Mouse (Mus musculus): ENCODE results near the gene Aph1b.
"Not testable (repeated sequence)": the region's sequence is repeated elsewhere in the genome, so short reads cannot be mapped to it uniquely, and the experiment has no call there.

The Aph1b gene

DNA sequence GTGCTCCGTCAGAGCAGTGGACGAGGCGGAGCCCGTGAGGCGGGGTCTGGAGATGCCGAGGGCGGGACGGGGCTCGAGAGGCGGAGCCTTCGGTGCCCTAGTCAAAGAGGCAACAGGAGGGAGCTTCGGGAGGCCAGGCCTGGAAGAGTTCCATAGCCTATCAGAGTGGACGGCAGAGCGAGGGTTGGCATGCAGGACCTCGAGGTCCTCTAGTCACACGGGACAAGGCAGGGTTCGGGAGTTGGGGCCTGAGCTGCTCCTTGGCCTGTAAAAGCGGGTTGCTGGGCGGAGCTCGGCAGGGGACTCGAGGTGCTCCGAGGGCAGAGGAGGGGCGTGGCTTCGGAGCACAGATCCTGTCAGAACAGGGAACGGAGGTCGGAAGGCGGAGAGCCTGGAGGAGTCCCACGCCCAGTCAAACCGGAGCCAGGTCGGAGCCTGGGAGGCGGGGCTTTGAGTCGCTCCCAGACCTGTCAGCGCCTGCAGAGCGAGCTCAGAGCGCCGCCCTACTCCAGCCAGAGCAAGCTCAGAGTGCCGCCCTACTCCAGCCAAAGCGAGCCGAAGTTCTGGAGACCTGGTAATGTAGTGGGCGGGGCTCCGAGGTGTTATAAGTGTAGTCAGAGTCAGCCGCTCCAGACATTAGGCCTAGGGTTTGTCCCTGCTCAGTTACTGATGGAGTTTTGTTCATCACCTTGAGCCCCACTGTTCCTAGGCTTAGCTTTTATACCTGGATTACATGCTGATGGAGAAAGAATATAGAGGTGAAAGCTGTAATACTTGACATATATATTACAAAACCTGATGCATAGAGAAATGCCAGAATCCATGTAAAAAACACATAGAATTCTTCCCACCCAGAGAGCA, at the start of gene Aph1b:
Gene Aph1b (minus strand): TSS at position 27 of the 861 bp plus-strand sequence.
- peak; percentile 99 for DNase-seq (ENCODE audit: inconsistent age in 2 of 2, low spot score in 1 of 2)

DNA sequence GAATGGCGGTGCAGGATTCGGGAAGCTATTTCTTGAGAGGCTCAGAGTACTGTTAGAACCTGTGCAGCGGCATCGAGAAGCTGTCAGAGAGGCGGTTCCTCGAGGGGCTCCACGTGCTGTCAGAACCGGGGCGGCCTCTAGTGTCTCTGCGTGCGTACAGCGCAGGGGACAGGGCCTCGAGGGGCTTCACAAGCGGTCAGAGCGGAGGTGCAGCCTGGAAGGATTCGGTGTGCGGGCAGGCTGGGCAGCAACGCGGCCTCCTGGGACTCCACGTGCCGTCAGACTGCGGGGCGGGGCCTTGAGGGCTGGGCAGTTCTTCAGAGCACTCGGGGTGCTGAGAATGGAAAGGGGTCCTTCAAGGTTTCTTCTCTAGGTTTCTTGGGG, 39.8 kb upstream of the Aph1b start:
- no peak for DNase-seq (ENCODE audit: inconsistent age in 2 of 2, low spot score in 1 of 2)

DNA sequence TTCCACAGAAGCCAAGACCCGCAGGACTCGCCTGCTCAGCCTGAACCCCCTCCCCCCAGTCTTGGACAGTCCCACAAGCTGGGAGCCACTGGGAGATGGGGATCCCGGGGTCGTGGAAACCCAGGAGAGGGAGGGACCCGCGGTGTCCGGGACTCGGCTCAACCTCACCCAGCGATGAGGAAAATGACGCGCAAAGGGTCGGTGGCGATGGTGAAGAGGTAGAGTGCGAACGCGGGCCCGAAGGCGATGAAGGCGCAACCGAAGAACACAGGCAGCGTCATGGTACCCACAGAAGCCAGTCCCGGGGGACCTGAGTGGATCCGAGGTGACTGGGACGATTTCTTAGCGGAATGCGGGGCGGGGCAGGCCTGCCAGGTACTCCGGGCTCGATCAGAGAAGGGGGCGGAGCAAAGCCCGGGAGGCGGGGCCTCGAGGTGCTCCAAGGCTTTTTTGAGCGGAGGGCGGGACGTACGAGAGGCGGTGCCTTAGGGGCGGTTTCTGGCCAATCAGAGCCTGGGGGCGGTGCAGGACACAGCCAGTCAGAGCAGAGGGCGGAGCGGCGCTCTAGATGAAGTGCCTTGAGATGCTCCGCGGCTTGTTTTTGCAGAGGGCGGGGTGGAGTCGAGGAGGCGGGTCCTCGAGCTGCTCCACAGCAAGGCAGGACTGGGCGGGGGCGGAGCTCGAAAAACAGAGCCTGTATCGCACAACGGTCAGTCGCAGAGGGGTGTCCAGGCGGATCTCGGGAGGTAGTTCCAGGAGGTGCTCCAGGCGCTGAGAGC, 39.2 kb upstream of the Aph1b start, which contains the start of gene Aph1c:
Gene Aph1c (minus strand): TSS at position 409 of the 779 bp plus-strand sequence.
- DNase-seq (ENCODE audit: inconsistent age in 2 of 2, low spot score in 1 of 2): peak; percentile 99

DNA sequence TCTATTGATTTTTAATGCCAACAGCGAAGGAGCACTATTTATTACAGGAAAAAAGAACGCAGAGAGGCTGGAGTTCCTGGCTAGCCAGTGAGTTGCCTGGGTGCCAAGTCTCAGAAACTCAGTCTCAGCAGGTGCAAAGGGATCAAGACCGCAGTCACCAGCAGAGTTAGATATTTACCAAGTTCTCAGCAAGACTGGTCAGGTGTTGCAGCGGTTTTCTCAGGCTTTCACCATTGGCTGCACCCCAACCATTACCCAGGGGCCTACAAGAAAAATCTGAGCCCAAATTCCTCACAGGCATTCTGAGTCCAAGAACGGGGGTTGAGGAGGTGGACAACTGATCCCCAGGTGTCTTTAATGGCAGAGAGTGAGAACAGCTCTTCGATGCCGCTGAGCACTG, 38.6 kb upstream of the Aph1b start:
- peak in 1 of 2 experiments; percentile 27 for DNase-seq (ENCODE audit: inconsistent age in 2 of 2, low spot score in 1 of 2)

DNA sequence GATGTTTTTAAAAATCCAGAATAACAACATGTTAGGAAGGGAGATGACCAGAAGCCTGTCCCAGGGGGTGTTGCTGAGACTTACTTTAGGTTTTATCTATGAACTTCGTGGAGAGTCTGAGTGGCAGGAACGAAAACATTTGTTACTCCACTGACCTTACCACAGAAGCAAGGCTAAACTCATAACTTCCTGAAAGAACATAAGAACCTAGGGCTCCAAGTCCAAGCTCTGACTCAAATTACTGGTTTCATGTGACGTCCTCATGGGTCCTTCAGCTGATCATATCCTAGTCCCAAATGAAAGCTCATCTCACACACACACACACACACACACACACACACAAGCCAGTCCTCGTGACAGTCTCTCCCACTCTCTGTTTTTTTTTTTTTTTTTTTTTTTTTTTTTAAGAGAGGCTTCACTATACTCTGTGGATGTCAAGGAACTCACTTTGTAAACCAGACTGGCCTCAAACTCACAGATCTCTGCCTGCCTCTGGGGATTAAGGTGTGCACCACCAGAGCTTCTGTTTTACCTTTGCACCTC, 37.1 kb upstream of the Aph1b start:
- DNase-seq (ENCODE audit: inconsistent age in 2 of 2, low spot score in 1 of 2): peak; percentile 27 to 71

DNA sequence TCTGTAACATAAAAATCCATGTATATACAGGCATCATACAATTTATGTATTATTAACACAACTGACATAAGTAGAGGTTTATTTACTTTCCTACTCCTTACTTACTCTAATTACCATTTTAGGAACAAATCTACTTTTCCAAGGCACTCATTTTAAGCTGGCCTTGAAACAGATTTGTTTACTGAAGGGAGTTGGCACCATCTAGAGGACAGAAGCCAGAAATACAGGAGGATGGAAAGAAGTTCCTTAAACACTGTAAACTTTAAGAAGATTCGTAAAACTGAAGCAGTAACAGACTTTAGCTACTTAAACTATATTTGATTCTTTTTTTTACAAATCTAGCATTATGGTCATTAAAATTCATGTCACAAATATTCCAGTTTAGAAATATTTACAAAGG, 30.7 kb upstream of the Aph1b start:
- DNase-seq (ENCODE audit: inconsistent age in 2 of 2, low spot score in 1 of 2): peak in 1 of 2 experiments; percentile 70

DNA sequence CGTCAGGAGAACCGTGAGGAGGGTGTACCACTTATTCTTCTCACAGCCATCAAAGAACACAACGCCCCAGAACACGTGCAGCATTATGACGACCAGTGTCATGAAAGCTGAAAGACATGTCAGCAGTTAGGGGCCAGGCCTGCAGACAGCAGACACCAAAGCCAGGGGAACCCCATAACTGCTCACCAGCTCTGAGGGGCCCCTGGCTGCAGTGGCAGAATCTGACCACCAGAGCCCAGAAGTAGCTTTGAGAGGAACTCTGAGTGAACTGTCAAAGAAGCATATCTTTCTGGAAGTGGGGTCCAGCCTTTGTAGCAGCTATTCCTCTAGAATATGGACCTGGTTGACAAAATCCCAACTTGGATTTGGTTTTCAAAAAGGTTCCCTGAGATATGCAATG, 27.0 kb upstream of the Aph1b start:
- DNase-seq (ENCODE audit: inconsistent age in 2 of 2, low spot score in 1 of 2): not testable (repeated sequence)

DNA sequence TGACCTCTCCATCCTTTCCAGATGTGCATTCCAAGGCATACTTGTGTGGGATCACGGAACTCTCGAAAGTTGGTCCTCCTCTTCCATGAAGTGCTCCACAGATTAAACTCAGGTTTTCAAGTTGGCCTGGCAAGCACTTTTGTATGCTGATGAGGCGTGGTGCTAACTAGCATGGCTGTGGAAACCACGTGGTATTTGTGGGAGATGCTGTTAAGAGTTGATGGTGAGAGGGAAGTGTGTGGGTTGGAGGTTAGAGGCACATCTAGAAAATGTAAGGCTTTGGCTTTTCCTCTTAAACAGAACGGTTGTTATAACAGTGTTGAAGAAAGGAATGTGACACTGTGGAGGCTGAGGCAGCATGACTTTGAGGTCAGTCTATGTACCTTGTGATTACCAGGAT, 25.7 kb upstream of the Aph1b start:
- DNase-seq (ENCODE audit: inconsistent age in 2 of 2, low spot score in 1 of 2): no peak

DNA sequence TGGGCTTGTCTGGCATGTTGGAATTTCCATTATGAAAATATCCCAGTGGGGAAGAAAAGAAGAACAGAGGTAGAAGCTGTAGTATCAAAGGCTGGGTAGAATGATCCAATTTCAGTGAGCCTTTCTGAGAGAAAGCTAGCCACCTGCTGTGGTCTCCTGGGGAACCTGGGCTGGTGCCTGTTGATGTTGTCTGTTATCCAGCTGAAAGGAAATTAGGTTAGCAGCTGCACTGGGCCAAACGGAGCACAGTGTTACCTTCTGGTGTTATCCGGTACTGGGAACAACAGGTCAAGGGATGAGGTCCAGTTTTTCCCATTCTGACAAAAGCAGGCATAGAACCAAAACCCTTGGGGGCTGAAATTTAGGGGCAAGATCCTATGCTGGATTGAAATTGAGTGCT, 18.1 kb upstream of the Aph1b start:
- no peak for DNase-seq (ENCODE audit: inconsistent age in 2 of 2, low spot score in 1 of 2)

DNA sequence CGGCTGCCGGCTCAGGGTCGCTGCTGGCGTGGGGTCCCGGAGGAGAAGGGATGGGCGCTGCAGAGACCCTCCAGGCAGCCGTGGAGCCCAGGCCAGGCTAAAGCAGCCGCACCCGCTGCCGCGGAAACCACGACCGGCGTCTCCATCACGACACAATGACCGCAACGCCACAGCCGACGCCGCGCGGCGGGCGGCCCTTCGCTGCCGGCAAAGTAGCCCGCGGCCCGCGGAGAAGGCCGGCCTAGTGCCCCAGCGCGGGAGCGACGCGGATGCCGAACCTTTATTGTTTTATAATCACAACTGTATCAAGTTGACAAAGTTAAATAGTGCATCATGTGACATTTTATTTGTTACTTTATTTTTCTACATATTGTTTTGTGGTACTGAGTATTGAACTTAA, 10.7 kb upstream of the Aph1b start:
- not testable (repeated sequence) for DNase-seq (ENCODE audit: inconsistent age in 2 of 2, low spot score in 1 of 2)

DNA sequence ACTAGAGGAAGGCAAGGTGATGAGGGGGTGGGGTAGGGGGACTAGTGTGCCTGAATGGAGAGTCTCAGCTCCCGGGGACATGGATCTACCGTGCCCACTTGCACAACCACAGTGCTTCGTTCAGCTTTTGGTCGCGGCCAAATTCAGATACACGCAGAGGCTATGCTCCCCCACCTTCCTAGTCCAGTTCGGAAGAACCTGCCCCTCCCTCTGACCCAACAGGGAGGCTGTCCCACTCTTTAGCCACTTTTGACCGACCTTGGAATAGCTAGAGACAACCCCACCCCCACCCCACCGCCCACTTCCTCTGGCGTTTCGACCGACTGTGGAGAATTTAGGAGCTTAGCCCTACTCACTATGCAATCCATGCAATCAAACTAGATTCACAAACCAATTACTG, 6.7 kb upstream of the Aph1b start:
- DNase-seq (ENCODE audit: inconsistent age in 2 of 2, low spot score in 1 of 2): no peak

DNA sequence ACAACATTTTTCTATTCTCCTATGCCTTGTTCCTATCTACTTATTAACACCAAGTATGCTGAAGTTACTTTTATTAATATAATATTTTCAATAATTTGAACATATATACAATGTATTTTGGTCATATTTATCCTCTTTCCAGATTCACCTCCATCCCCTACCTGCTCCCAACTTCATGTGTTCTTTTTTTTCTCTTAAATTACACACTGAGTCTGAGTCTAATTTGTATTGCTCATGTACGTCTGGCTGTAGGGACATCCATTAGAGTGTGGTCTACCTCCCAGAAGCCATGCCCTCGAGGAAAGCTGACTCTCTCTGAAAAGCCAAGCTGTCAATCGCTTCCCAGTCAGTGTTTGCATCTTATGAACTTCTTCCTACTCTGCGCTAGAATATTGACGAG, 1.4 kb upstream of the Aph1b start, which contains the start of gene Gm10647:
Gene Gm10647 (plus strand): TSS at position 301 of the 400 bp plus-strand sequence.
- no peak for DNase-seq (ENCODE audit: inconsistent age in 2 of 2, low spot score in 1 of 2)

DNA sequence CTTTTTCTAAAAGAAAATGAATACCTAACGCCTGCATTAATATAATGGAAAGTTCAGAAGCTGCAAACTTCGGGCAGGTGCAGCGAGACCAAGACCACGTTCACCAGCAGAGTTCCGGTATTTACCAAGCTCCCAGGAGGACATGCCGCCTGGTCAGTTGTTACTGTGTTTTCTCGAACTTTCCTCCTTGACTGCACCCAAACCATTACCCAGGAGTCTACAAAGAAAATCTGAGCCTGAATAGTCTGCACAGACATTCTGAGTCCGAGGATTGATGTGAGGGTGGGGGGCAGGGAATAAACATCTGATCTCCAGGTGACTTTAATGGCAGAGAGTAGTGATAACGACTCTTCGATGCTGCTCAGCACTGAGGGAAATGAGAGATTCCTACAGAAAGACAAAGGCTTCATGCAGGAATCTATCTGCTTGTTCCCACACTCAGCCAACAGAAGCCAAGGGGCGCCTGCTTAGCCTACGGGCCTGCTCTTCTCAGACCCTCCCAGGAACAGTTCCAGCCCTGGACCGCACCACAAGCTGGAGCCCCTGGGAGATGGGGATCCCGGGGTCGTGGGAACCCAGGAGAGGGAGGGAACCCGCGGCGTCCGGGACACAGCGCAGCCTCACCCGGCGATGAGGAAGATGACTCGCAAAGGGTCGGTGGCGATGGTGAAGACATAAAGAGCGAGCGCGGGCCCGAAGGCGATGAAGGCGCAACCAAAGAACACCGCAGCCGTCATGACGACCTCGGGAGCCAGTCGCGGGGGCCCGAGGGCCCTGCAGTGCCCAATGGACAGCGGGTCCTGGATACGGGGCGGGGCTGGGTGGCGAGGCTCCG, 444 bp downstream of the Aph1b start:
- peak in 1 of 2 experiments; percentile 54 for DNase-seq (ENCODE audit: inconsistent age in 2 of 2, low spot score in 1 of 2)

DNA sequence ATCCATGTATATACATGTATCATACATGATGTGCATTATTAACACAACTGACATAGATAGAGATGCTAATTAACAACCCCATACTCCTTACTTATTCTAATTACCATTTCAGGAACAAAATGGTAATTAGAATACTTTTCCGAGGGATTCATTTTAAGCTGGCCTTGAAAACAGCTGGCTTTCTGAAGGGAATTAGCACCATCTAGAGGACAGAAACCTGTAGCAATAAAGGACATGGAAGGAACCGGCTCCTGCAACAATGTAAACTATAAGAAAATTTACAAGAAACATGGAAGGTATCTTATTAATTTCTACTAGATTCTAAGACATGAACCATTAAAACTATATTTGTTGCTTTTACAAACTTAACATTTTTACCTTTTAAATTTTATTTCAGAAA, 7.5 kb downstream of the Aph1b start:
- DNase-seq (ENCODE audit: inconsistent age in 2 of 2, low spot score in 1 of 2): peak in 1 of 2 experiments; percentile 72

DNA sequence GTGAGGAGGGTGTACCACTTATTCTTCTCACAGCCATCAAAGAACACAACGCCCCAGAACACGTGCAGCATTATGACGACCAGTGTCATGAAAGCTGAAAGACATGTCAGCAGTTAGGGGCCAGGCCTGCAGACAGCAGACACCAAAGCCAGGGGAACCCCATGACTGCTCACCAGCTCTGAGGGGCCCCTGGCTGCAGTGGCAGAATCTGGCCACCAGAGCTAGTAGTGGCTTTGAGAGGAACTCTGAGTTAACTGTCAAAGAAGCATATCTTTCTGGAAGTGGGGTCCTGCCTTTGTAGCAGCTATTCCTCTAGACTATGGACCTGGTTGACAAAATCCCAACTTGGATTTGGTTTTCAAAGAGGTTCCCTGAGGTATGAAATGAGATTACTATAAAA, 10.7 kb downstream of the Aph1b start:
- DNase-seq (ENCODE audit: inconsistent age in 2 of 2, low spot score in 1 of 2): not testable (repeated sequence)

DNA sequence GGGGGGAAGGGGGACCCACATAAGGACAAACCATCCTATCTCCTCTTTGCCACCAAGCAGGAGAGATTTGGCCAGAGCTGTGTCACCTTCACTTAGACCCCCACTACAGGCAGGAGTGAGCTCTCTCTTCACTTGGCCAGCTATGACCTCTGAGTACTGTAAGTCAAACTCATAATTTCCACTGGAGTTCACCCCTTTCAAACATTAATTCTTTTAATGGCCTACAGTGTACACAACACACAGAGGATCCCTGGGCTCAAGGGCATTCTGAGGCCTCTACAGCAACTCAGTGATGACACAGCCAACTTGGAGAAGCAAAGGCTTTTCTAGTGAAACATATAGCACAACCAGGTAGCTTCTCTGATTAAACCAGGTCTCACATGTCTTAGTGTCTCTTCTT, 24.6 kb downstream of the Aph1b start:
- DNase-seq (ENCODE audit: inconsistent age in 2 of 2, low spot score in 1 of 2): no peak

DNA sequence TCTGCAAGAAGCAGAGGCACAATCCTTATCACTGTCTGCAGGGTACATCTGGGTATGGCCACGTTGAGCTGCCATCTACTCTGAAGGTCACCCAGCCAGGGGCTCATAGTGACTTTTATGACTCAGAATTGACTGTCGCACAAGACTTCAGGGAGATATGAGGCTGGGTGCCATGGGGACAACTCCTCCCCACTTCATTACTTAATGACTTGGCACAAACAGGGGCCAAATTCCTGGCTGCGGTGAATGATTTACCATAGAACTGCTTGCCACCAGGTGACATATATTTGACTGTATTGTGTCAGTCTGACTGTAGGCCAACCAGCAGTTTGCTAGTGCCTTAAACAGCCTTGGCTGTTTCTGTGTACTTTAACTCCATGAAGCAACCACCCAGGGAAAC, 26.0 kb downstream of the Aph1b start:
- peak; percentile 78 to 83 for DNase-seq (ENCODE audit: inconsistent age in 2 of 2, low spot score in 1 of 2)

DNA sequence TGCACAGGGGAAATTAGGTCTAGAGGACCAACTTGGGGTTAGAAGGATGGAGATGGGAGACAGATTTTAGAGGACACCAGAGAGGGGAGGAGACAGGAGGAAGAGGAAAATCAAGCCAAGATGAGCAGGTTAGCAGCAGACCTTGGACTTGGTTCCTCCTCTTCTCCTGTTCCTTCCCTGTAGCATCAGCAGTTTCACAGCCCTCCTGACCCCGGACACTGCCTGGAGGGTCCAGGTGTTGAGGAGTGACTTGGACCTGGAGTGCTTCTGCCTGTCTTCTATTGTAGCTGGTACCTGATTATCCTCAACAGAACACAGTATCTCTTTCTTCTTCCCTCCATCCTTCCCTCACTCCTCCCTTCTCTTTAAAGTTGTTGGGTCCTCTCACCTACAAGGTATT, 26.6 kb downstream of the Aph1b start:
- DNase-seq (ENCODE audit: inconsistent age in 2 of 2, low spot score in 1 of 2): no peak

DNA sequence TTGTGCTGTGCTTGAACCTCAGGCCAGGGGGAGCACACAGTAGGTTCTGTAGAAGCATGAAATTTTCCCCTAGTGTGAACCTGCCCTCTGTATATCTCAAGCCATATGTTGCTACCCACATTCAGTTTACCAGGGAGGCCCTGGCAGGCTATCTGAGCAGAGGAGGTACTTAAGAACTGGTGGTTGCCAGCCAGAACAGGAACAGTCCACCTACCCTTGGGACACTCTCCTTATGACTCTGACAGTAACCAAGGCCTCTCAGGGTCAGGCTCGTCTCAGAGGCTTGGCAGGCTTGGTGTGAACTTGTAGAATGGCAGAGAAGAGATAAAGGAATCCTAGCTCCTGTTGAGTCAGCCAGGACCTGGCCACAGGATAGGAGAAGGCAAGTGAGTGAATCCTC, 34.3 kb downstream of the Aph1b start:
- DNase-seq (ENCODE audit: inconsistent age in 2 of 2, low spot score in 1 of 2): peak in 1 of 2 experiments; percentile 41

DNA sequence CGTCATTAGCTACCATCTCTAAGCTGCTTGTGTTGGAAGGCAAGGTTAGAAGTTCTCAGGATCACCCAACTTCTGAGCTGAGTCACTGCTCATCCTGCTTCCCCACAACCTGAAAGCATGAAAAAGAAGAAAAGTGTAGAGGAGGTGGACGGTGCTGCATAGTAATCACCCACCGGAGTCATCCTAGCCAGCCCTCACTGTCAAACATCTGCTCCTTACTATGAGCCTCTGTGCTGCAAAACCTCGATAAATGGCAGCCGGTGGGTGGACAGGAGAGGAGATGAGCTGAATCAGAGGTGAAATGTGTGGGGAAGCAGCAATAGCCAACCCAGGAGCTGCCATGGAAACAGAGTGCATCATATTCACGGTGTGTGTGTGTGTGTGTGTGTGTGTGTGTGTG, 42.4 kb downstream of the Aph1b start:
- no peak for DNase-seq (ENCODE audit: inconsistent age in 2 of 2, low spot score in 1 of 2)

DNA sequence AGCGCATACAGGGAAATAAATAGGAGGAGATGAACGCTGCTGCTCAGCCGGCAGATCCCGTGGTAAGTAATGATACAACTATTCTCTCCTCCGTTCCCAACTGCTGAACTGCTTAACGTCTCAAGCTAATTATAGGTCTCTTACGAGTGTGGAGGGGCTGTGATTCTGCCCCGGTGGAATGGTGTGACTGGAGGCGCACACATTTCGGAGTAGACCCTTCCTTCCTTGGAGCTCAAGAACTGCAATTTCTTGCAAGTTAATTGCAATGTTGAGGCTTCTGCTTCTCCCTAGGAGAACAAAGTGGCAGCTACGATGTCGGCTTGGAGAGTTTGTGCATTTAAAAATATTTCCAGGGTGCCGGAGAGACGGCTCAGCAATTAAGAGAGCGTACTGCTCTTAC, 46.9 kb downstream of the Aph1b start:
- no peak for DNase-seq (ENCODE audit: inconsistent age in 2 of 2, low spot score in 1 of 2)
